Mouse (Mus musculus) megakaryocyte progenitor cell, adult 5-6 weeks (primary cell): ENCODE results near the gene Ywhaq. TPM values are rescaled to one million over a fixed set of nuclear protein-coding genes. Genes with fewer than 3 reads are reported as not detected.

ENCODE experiments used
- total RNA-seq, 2 experiments: library from RNA; stranded (forward) in 1 of 2; stranded (reverse) in 1 of 2; fragments of 157-497, 149-512 nt in 1 of 2; fragments of 200-1000 nt in 1 of 2; gene quantifications; 2 replicates each; pipeline versions ENCODE4 v1.2.3 to v1.2.4; 2015 to 2017

Gene Ywhaq
- total RNA-seq, 2 experiments from 2014 or later = 169 to 333 TPM

Other genes starting within 250 kb of the Ywhaq start
- 138 and 156 TPM in 2 replicates for gene Cpsf3, start 132.2 kb downstream of the Ywhaq start, total RNA-seq (2015)
- 94.2 and 109 TPM in 2 replicates for gene Cpsf3, start 132.2 kb downstream of the Ywhaq start, total RNA-seq (2017)
- gene Itgb1bp1, start 131.4 kb downstream of the Ywhaq start, total RNA-seq (2015) = 36.5 and 40.6 TPM in 2 replicates
- 28.4 and 32.2 TPM in 2 replicates for gene Itgb1bp1, start 131.4 kb downstream of the Ywhaq start, total RNA-seq (2017)
- 37.2 and 40.1 TPM in 2 replicates for gene Iah1, start 101.2 kb downstream of the Ywhaq start, total RNA-seq (2015)
- gene Iah1, start 101.2 kb downstream of the Ywhaq start, total RNA-seq (2017) = 29.4 and 36.3 TPM in 2 replicates
- 38.1 and 39.0 TPM in 2 replicates for gene Adam17, start 44.0 kb downstream of the Ywhaq start, total RNA-seq (2015)
- 48.1 and 53.6 TPM in 2 replicates for gene Adam17, start 44.0 kb downstream of the Ywhaq start, total RNA-seq (2017)